Mouse (Mus musculus) lung, postnatal 14 days (tissue): ENCODE data around the gene Map3k7.
"Not testable (repeated sequence)": the region's sequence is repeated elsewhere in the genome, so short reads cannot be mapped to it uniquely, and the experiment has no call there.

Source experiments
- DNase-seq: peaks from one replicate; pipeline ENCODE4 v3.0.0; 2021

Gene Map3k7

GRCm38 (mm10) chr4:31993865-31994264 is 30.0 kb downstream of the Map3k7 start:
- DNase-seq, result no peak

- no peak for DNase-seq
These were observed 37.6 kb downstream of the Map3k7 start for GRCm38 (mm10) chr4:32001498-32001897.

GRCm38 (mm10) chr4:32004773-32005591 is 41.1 kb downstream of the Map3k7 start:
- DNase-seq, result no peak

GRCm38 (mm10) chr4:32007174-32007573 is 43.3 kb downstream of the Map3k7 start:
- no peak for DNase-seq

GRCm38 (mm10) chr4:32008095-32008494 is 44.2 kb downstream of the Map3k7 start:
- DNase-seq, result no peak

- no peak for DNase-seq
These were observed 46.9 kb downstream of the Map3k7 start for GRCm38 (mm10) chr4:32010808-32011207.

- DNase-seq, result no peak
These were observed 47.5 kb downstream of the Map3k7 start for GRCm38 (mm10) chr4:32011218-32011973.

- no peak for DNase-seq
These were observed 57.2 kb downstream of the Map3k7 start for GRCm38 (mm10) chr4:32021131-32021530.

- no peak for DNase-seq
These were observed 58.4 kb downstream of the Map3k7 start for GRCm38 (mm10) chr4:32022321-32022720.

- DNase-seq, result not testable (repeated sequence)
These were observed 60.3 kb downstream of the Map3k7 start for GRCm38 (mm10) chr4:32024170-32024569.

GRCm38 (mm10) chr4:32025105-32025504 is 61.2 kb downstream of the Map3k7 start:
- DNase-seq, result no peak

GRCm38 (mm10) chr4:32027094-32027493 is 63.2 kb downstream of the Map3k7 start:
- DNase-seq, result no peak

GRCm38 (mm10) chr4:32037267-32037666 is 73.4 kb downstream of the Map3k7 start:
- no peak for DNase-seq

GRCm38 (mm10) chr4:32041741-32042452 is 78.0 kb downstream of the Map3k7 start:
- DNase-seq, result peak; percentile 5

- DNase-seq, result no peak
These were observed 81.3 kb downstream of the Map3k7 start for GRCm38 (mm10) chr4:32045234-32045633.

- no peak for DNase-seq
These were observed 85.9 kb downstream of the Map3k7 start for GRCm38 (mm10) chr4:32049824-32050223.

GRCm38 (mm10) chr4:32053171-32053570 is 89.3 kb downstream of the Map3k7 start:
- DNase-seq, result no peak

GRCm38 (mm10) chr4:32055151-32056052 is 91.5 kb downstream of the Map3k7 start:
- peak; percentile 88 for DNase-seq

- no peak for DNase-seq
These were observed 92.5 kb downstream of the Map3k7 start for GRCm38 (mm10) chr4:32056441-32056840.

GRCm38 (mm10) chr4:32057102-32057501 is 93.2 kb downstream of the Map3k7 start:
- DNase-seq, result peak; percentile 12

GRCm38 (mm10) chr4:32060686-32061085 is 96.8 kb downstream of the Map3k7 start:
- no peak for DNase-seq

- DNase-seq, result no peak
These were observed 98.6 kb downstream of the Map3k7 start for GRCm38 (mm10) chr4:32062381-32063059.
